Mouse (Mus musculus) stomach, embryonic 15.5 days (tissue): ENCODE measurements around the gene Gpr153. TPM values are rescaled to one million over a fixed set of nuclear protein-coding genes. Genes with fewer than 3 reads are reported as not detected.

Source experiments
- ATAC-seq: fragments of 200-750 bp; cut with Nextera tagmentation; 2 replicates; pipeline ENCODE4 v1.8.0; 2017; ENCODE audit warnings: low read depth, moderate number of reproducible peaks, moderate TSS enrichment; ENCODE audit not compliant: insufficient read depth, low FRiP score
- H3K27ac ChIP-seq: fragments of 300-500 bp; sonication (generic); 2 replicates; pipeline ENCODE4 v1.5.1; 2015; ENCODE audit warnings: mild to moderate bottlenecking, inconsistent platforms
- H3K27me3 ChIP-seq: fragments of 300-500 bp; sonication (generic); replicated peaks from 2 replicates; pipeline ENCODE4 v1.6.1; 2015; ENCODE audit warnings: inconsistent platforms
- H3K36me3 ChIP-seq: fragments of 300-500 bp; sonication (generic); 2 replicates; pipeline ENCODE4 v1.6.1; 2015; ENCODE audit warnings: inconsistent platforms
- H3K4me1 ChIP-seq: fragments of 300-500 bp; sonication (generic); 2 replicates; pipeline ENCODE4 v1.6.1; 2015; ENCODE audit warnings: inconsistent platforms
- H3K4me2 ChIP-seq: fragments of 300-500 bp; sonication (generic); 2 replicates; pipeline ENCODE4 v1.6.1; 2015; ENCODE audit warnings: mild to moderate bottlenecking, inconsistent platforms
- H3K4me3 ChIP-seq: fragments of 300-500 bp; sonication (generic); replicated peaks from 2 replicates; pipeline ENCODE4 v1.5.1; 2015; ENCODE audit warnings: inconsistent platforms
- H3K9ac ChIP-seq: fragments of 300-500 bp; sonication (generic); 2 replicates; pipeline ENCODE4 v1.6.1; 2015; ENCODE audit warnings: inconsistent platforms
- H3K9me3 ChIP-seq: fragments of 300-500 bp; sonication (generic); 2 replicates; pipeline ENCODE4 v1.6.1; 2016; ENCODE audit warnings: inconsistent platforms
- WGBS: fragments of 180-500 bp; shearing (Covaris S2); methylation state at CpG from one replicate; pipeline ENCODE4 v1.1.7; 2015; 5-methylcytosine and 5-hydroxymethylcytosine counted together
- polyA plus RNA-seq: library from polyadenylated mRNA; unstranded; fragments of >200 nt; fragmentation: Nextera tagmentation; extraction: Ambion mirVana; gene quantifications from 2 replicates; pipeline ENCODE4 v1.2.1, GENCODE M21; 2015

Gpr153 gene
- polyA plus RNA-seq, 1 experiment from 2014 or later = 13.5 TPM

- no peak overlapping the region for H3K9ac ChIP-seq
- no peaks in the 10 kb centered on the region for H3K9me3 ChIP-seq
- H3K4me3 ChIP-seq = no peak overlapping the region
- no peak overlapping the region for H3K27ac ChIP-seq
- H3K36me3 ChIP-seq = no peaks in the 10 kb centered on the region
- H3K4me2 ChIP-seq = no peak overlapping the region
- WGBS = 54% methylated on average over 3 of the region's 3 CpGs
- no peaks in the 10 kb centered on the region for H3K4me1 ChIP-seq
- no peaks in the 10 kb centered on the region for H3K27me3 ChIP-seq
- ATAC-seq = no peak
These were observed 26.8 kb upstream of the Gpr153 start for GRCm38 (mm10) chr4:152247195-152247594.

GRCm38 (mm10) chr4:152250615-152251014 lies 23.4 kb upstream of the Gpr153 start:
- Histone ChIP-seq H3K4me2 (no peak overlapping the region), H3K9ac (no peak overlapping the region), H3K27ac (no peak overlapping the region), H3K27me3 (no peaks in the 10 kb centered on the region), H3K9me3 (no peaks in the 10 kb centered on the region), H3K4me3 (no peak overlapping the region), H3K36me3 (no peaks in the 10 kb centered on the region), H3K4me1 (no peaks in the 10 kb centered on the region)
- no peak for ATAC-seq
- WGBS = 81% methylated on average over 6 of the region's 6 CpGs

- ATAC-seq = no peak
- H3K27me3 ChIP-seq = no peaks in the 10 kb centered on the region
- no peaks in the 10 kb centered on the region for H3K36me3 ChIP-seq
- no peak overlapping the region for H3K27ac ChIP-seq
- H3K4me1 ChIP-seq = no peaks in the 10 kb centered on the region
- H3K4me2 ChIP-seq = no peak overlapping the region
- H3K4me3 ChIP-seq = no peak overlapping the region
- no peak overlapping the region for H3K9ac ChIP-seq
- H3K9me3 ChIP-seq = no peaks in the 10 kb centered on the region
- 63% methylated on average over 9 of the region's 9 CpGs for WGBS
These were observed 20.8 kb upstream of the Gpr153 start for GRCm38 (mm10) chr4:152253183-152253759.

- H3K9ac ChIP-seq = no peak overlapping the region
- H3K4me2 ChIP-seq = no peak overlapping the region
- no peak overlapping the region for H3K4me3 ChIP-seq
- H3K9me3 ChIP-seq = no peaks in the 10 kb centered on the region
- H3K27me3 ChIP-seq = no peaks in the 10 kb centered on the region
- WGBS = 29% methylated on average over 6 of the region's 6 CpGs
- no peak overlapping the region for H3K27ac ChIP-seq
- H3K4me1 ChIP-seq = peaks cover 3% of the 10 kb centered on the region; the same call in 1 of the 2 replicates
- 0 out of 2 replicates have a peak, but pooled peaks cover 3% of the 10 kb centered on the region for H3K36me3 ChIP-seq
- peak; percentile 56; the same call in 1 of the 2 replicates for ATAC-seq
These were observed 17.0 kb upstream of the Gpr153 start for GRCm38 (mm10) chr4:152257070-152257469.

GRCm38 (mm10) chr4:152260451-152260850 lies 13.6 kb upstream of the Gpr153 start:
- no peak for ATAC-seq
- H3K27me3 ChIP-seq = no peaks in the 10 kb centered on the region
- H3K4me2 ChIP-seq = no peak overlapping the region
- 0 out of 2 replicates have a peak, but pooled peaks cover 3% of the 10 kb centered on the region for H3K36me3 ChIP-seq
- 94% methylated on average over 8 of the region's 8 CpGs for WGBS
- H3K9ac ChIP-seq = no peak overlapping the region
- H3K9me3 ChIP-seq = no peaks in the 10 kb centered on the region
- H3K4me3 ChIP-seq = no peak overlapping the region
- no peak overlapping the region for H3K27ac ChIP-seq
- H3K4me1 ChIP-seq = peaks cover 11% of the 10 kb centered on the region

GRCm38 (mm10) chr4:152262187-152262586 lies 11.8 kb upstream of the Gpr153 start:
- no peak overlapping the region for H3K9ac ChIP-seq
- no peak overlapping the region for H3K27ac ChIP-seq
- H3K36me3 ChIP-seq = 0 out of 2 replicates have a peak, but pooled peaks cover 3% of the 10 kb centered on the region
- H3K4me2 ChIP-seq = no peak overlapping the region
- no peaks in the 10 kb centered on the region for H3K27me3 ChIP-seq
- WGBS = 67% methylated on average over 9 of the region's 9 CpGs
- no peaks in the 10 kb centered on the region for H3K9me3 ChIP-seq
- no peak for ATAC-seq
- H3K4me1 ChIP-seq = peaks cover 11% of the 10 kb centered on the region
- H3K4me3 ChIP-seq = no peak overlapping the region

GRCm38 (mm10) chr4:152263089-152263488 lies 10.9 kb upstream of the Gpr153 start:
- Histone ChIP-seq H3K36me3 (0 out of 2 replicates have a peak, but pooled peaks cover 3% of the 10 kb centered on the region), H3K27ac (no peak overlapping the region), H3K4me3 (no peak overlapping the region), H3K4me2 (no peak overlapping the region), H3K27me3 (no peaks in the 10 kb centered on the region), H3K9ac (no peak overlapping the region), H3K4me1 (peaks cover 11% of the 10 kb centered on the region), H3K9me3 (no peaks in the 10 kb centered on the region)
- 61% methylated on average over 9 of the region's 9 CpGs for WGBS
- ATAC-seq = no peak

GRCm38 (mm10) chr4:152263512-152264176 lies 10.4 kb upstream of the Gpr153 start:
- Histone ChIP-seq H3K4me3 (no peak overlapping the region), H3K27ac (no peak overlapping the region), H3K36me3 (0 out of 2 replicates have a peak, but pooled peaks cover 3% of the 10 kb centered on the region), H3K4me1 (peaks cover 11% of the 10 kb centered on the region), H3K9ac (no peak overlapping the region), H3K27me3 (no peaks in the 10 kb centered on the region), H3K9me3 (no peaks in the 10 kb centered on the region), H3K4me2 (no peak overlapping the region)
- WGBS = 32% methylated on average over 10 of the region's 10 CpGs
- ATAC-seq = peak; percentile 65

- Histone ChIP-seq H3K36me3 (0 out of 2 replicates have a peak, but pooled peaks cover 3% of the 10 kb centered on the region), H3K4me2 (no peak overlapping the region), H3K27me3 (no peaks in the 10 kb centered on the region), H3K27ac (no peak overlapping the region), H3K4me1 (peaks cover 11% of the 10 kb centered on the region), H3K9ac (no peak overlapping the region), H3K9me3 (no peaks in the 10 kb centered on the region), H3K4me3 (no peak overlapping the region)
- ATAC-seq = no peak
- 56% methylated on average over 4 of the region's 4 CpGs for WGBS
These were observed 9.9 kb upstream of the Gpr153 start for GRCm38 (mm10) chr4:152264177-152264530.

GRCm38 (mm10) chr4:152264867-152265568 lies 9.0 kb upstream of the Gpr153 start:
- no peak for ATAC-seq
- Histone ChIP-seq H3K27ac (no peak overlapping the region), H3K9ac (no peak overlapping the region), H3K4me3 (no peak overlapping the region), H3K4me2 (no peak overlapping the region), H3K27me3 (no peaks in the 10 kb centered on the region), H3K9me3 (no peaks in the 10 kb centered on the region), H3K4me1 (peaks cover 11% of the 10 kb centered on the region), H3K36me3 (0 out of 2 replicates have a peak, but pooled peaks cover 3% of the 10 kb centered on the region)
- WGBS = 88% methylated on average over 9 of the region's 9 CpGs

- WGBS = 61% methylated on average over 5 of the region's 5 CpGs
- H3K4me1 ChIP-seq = peaks cover 12% of the 10 kb centered on the region
These were observed 8.2 kb upstream of the Gpr153 start for GRCm38 (mm10) chr4:152265791-152266190.

More at GRCm38 (mm10) chr4:152265791-152266190, 8.2 kb upstream of the Gpr153 start:
- H3K4me3 ChIP-seq = no peak overlapping the region
- no peaks in the 10 kb centered on the region for H3K27me3 ChIP-seq
- no peak for ATAC-seq
- no peak overlapping the region for H3K27ac ChIP-seq
- no peak overlapping the region for H3K9ac ChIP-seq
- H3K36me3 ChIP-seq = 0 out of 2 replicates have a peak, but pooled peaks cover 2% of the 10 kb centered on the region
- no peak overlapping the region for H3K4me2 ChIP-seq
- no peaks in the 10 kb centered on the region for H3K9me3 ChIP-seq
